Mouse (Mus musculus) hindbrain, embryonic 11.5 days (tissue): ENCODE data around the gene Jund. TPM values are rescaled to one million over a fixed set of nuclear protein-coding genes. Genes with fewer than 3 reads are reported as not detected.

Experiments
- ATAC-seq: fragments of 200-750 bp; cut with Nextera tagmentation; 2 replicates; pipeline ENCODE4 v1.8.0; 2017; ENCODE audit warnings: mild to moderate bottlenecking, moderate TSS enrichment, moderate library complexity; ENCODE audit not compliant: low FRiP score
- DNase-seq: peaks from one replicate; pipeline ENCODE4 v3.0.0-alpha.2; 2015; ENCODE audit warnings: low spot score
- H3K27ac ChIP-seq: fragments of 300-500 bp; sonication (generic); 2 replicates; pipeline ENCODE4 v1.5.1; 2014; ENCODE audit warnings: mild to moderate bottlenecking, low read depth, low read length
- H3K27me3 ChIP-seq: fragments of 300-500 bp; sonication (generic); 2 replicates; pipeline ENCODE4 v1.6.1; 2014; ENCODE audit warnings: mild to moderate bottlenecking, low read length, moderate library complexity, mixed read lengths; ENCODE audit not compliant: control insufficient read depth, insufficient read depth
- H3K36me3 ChIP-seq: fragments of 300-500 bp; sonication (generic); 2 replicates; pipeline ENCODE4 v1.6.1; 2014; ENCODE audit warnings: mild to moderate bottlenecking, low read length, moderate library complexity, mixed read lengths; ENCODE audit not compliant: control insufficient read depth, insufficient read depth
- H3K4me1 ChIP-seq: fragments of 300-500 bp; sonication (generic); replicated peaks from 2 replicates; pipeline ENCODE4 v1.6.1; 2014; ENCODE audit warnings: low read length, mixed read lengths; ENCODE audit not compliant: control insufficient read depth, insufficient read depth
- H3K4me2 ChIP-seq: fragments of 300-500 bp; sonication (generic); replicated peaks from 2 replicates; pipeline ENCODE4 v1.6.1; 2014; ENCODE audit warnings: mild to moderate bottlenecking, low read depth, low read length
- H3K4me3 ChIP-seq: fragments of 300-500 bp; sonication (generic); 2 replicates; pipeline ENCODE4 v1.5.1; 2014; ENCODE audit warnings: low read depth, low read length
- H3K9ac ChIP-seq: fragments of 300-500 bp; sonication (generic); 2 replicates; pipeline ENCODE4 v1.6.1; 2014; ENCODE audit warnings: low read depth, low read length
- H3K9me3 ChIP-seq: fragments of 300-500 bp; sonication (generic); 2 replicates; pipeline ENCODE4 v1.6.1; 2016; ENCODE audit warnings: low read length; ENCODE audit not compliant: control insufficient read depth
- WGBS: fragments of 180-500 bp; shearing (Covaris S2); extraction: QIAGEN DNeasy Blood & Tissue Kit; methylation state at CpG from one replicate; pipeline ENCODE4 v1.1.7; 2014; 5-methylcytosine and 5-hydroxymethylcytosine counted together
- polyA plus RNA-seq: library from polyadenylated mRNA; unstranded; fragments of >200 nt; fragmentation: Nextera tagmentation; extraction: Ambion mirVana; gene quantifications from 2 replicates; pipeline ENCODE4 v1.2.1, GENCODE M21; 2014

Gene Jund
- polyA plus RNA-seq, 1 experiment from 2014 or later, result 126 TPM

GRCm38 (mm10) chr8:70747211-70747890 lies 48.6 kb downstream of the Jund start:
- 83% methylated on average over 18 of the region's 18 CpGs for WGBS
- H3K36me3 ChIP-seq, result no peaks in the 10 kb centered on the region
- no peak for DNase-seq
- H3K9ac ChIP-seq, result no peak overlapping the region
- H3K27ac ChIP-seq, result no peak overlapping the region
- ATAC-seq, result no peak
- no peaks in the 10 kb centered on the region for H3K9me3 ChIP-seq
- peaks cover 35% of the 10 kb centered on the region for H3K27me3 ChIP-seq
- no peak overlapping the region for H3K4me3 ChIP-seq
- no peak overlapping the region for H3K4me2 ChIP-seq
- peaks cover 5% of the 10 kb centered on the region; the same call in 1 of the 2 replicates for H3K4me1 ChIP-seq

- WGBS, result 89% methylated on average over 23 of the region's 23 CpGs
- Histone ChIP-seq H3K4me1 (no peaks in the 10 kb centered on the region), H3K9me3 (no peaks in the 10 kb centered on the region), H3K9ac (no peak overlapping the region), H3K27ac (no peak overlapping the region), H3K4me3 (no peak overlapping the region), H3K4me2 (no peak overlapping the region), H3K27me3 (peaks cover 24% of the 10 kb centered on the region), H3K36me3 (no peaks in the 10 kb centered on the region)
- ATAC-seq (no peak), DNase-seq (no peak)
Observed at GRCm38 (mm10) chr8:70748246-70749096, 49.7 kb downstream of the Jund start.

- DNase-seq (no peak), ATAC-seq (no peak)
- Histone ChIP-seq H3K27me3 (peaks cover 19% of the 10 kb centered on the region), H3K9me3 (no peaks in the 10 kb centered on the region), H3K4me3 (no peak overlapping the region), H3K4me1 (no peaks in the 10 kb centered on the region), H3K4me2 (no peak overlapping the region), H3K36me3 (no peaks in the 10 kb centered on the region), H3K27ac (no peak overlapping the region), H3K9ac (no peak overlapping the region)
- WGBS, result 84% methylated on average over 19 of the region's 19 CpGs
Observed at GRCm38 (mm10) chr8:70749097-70749674, 50.4 kb downstream of the Jund start.

Other genes with a start within 250 kb of the Jund start
- 11.1 and 12.8 TPM in 2 replicates for gene Klhl26, start 222.0 kb upstream of the Jund start, polyA plus RNA-seq
- gene Tmem59l, start 211.6 kb upstream of the Jund start, polyA plus RNA-seq, result 15.6 and 19.6 TPM in 2 replicates
- gene Crlf1, start 205.8 kb upstream of the Jund start, polyA plus RNA-seq, result 2.4 and 6.6 TPM in 2 replicates
- gene Rex1bd, start 192.2 kb upstream of the Jund start, polyA plus RNA-seq, result 129 and 136 TPM in 2 replicates
- gene Uba52, start 188.1 kb upstream of the Jund start, polyA plus RNA-seq, result 814 and 839 TPM in 2 replicates
- gene Fkbp8, start 171.2 kb upstream of the Jund start, polyA plus RNA-seq, result 226 and 243 TPM in 2 replicates
- gene Kxd1, start 171.0 kb upstream of the Jund start, polyA plus RNA-seq, result 48.3 and 52.6 TPM in 2 replicates
- 15.4 and 16.5 TPM in 2 replicates for gene Ell, start 159.5 kb upstream of the Jund start, polyA plus RNA-seq
- 57.9 and 65.1 TPM in 2 replicates for gene Isyna1, start 104.6 kb upstream of the Jund start, polyA plus RNA-seq
- 126 and 129 TPM in 2 replicates for gene Ssbp4, start 90.1 kb upstream of the Jund start, polyA plus RNA-seq
- 0.85 and 0.97 TPM in 2 replicates for gene Lrrc25, start 82.8 kb upstream of the Jund start, polyA plus RNA-seq
- not detected in 2 replicates for gene Gdf15, start 66.5 kb upstream of the Jund start, polyA plus RNA-seq
- gene Pgpep1, start 38.6 kb upstream of the Jund start, polyA plus RNA-seq, result 170 TPM in 2 replicates
- 282 and 299 TPM in 2 replicates for gene Lsm4, start 25.7 kb upstream of the Jund start, polyA plus RNA-seq
- gene Iqcn, start 4.5 kb downstream of the Jund start, polyA plus RNA-seq, result 0.03 and 0.14 TPM in 2 replicates
- gene Gm3336, start 19.6 kb downstream of the Jund start, polyA plus RNA-seq, result not detected in 2 replicates
- 0.09 TPM in 1 of 2 replicates, not detected in the other for gene Pde4c, start 24.8 kb downstream of the Jund start, polyA plus RNA-seq
- 91.5 and 94.3 TPM in 2 replicates for gene Rab3a, start 55.7 kb downstream of the Jund start, polyA plus RNA-seq
- 38.7 and 40.6 TPM in 2 replicates for gene Mpv17l2, start 62.0 kb downstream of the Jund start, polyA plus RNA-seq
- gene Pik3r2, start 77.8 kb downstream of the Jund start, polyA plus RNA-seq, result 31.5 and 36.5 TPM in 2 replicates
- gene Mast3, start 106.1 kb downstream of the Jund start, polyA plus RNA-seq, result 11.2 and 12.3 TPM in 2 replicates
- gene Il12rb1, start 109.5 kb downstream of the Jund start, polyA plus RNA-seq, result 0.08 TPM in 1 of 2 replicates, not detected in the other
- gene Arrdc2, start 140.8 kb downstream of the Jund start, polyA plus RNA-seq, result 9.9 and 10.3 TPM in 2 replicates
- gene Kcnn1, start 164.3 kb downstream of the Jund start, polyA plus RNA-seq, result 10.7 and 12.2 TPM in 2 replicates
- gene Ccdc124, start 175.0 kb downstream of the Jund start, polyA plus RNA-seq, result 162 and 173 TPM in 2 replicates
- gene Slc5a5, start 193.8 kb downstream of the Jund start, polyA plus RNA-seq, result 0.47 and 0.71 TPM in 2 replicates
- gene Rpl18a, start 198.5 kb downstream of the Jund start, polyA plus RNA-seq, result 3,048 and 3,182 TPM in 2 replicates
- gene Map1s, start 207.0 kb downstream of the Jund start, polyA plus RNA-seq, result 32.3 and 34.3 TPM in 2 replicates